Mouse (Mus musculus): ENCODE measurements around the gene Hspa4. TPM values are rescaled to one million over a fixed set of nuclear protein-coding genes. Genes with fewer than 3 reads are reported as not detected.

Hspa4 gene
- polyA plus RNA-seq (2012; rRNA removed): 44.7 and 64.8 TPM in 2 replicates

GRCm38 (mm10) chr11:53300330-53301166 is at the start of gene Hspa4:
Hspa4 (minus strand) TSS chr11:53300457.

GRCm38 (mm10) chr11:53324512-53324968 is 24.3 kb upstream of the Hspa4 start, which contains the start of gene Zcchc10:
Zcchc10 (plus strand) TSS chr11:53324679.

Other genes starting within 250 kb of the Hspa4 start
- 7.2 and 8.0 TPM in 2 replicates for gene Zcchc10, start 24.2 kb upstream of the Hspa4 start, polyA plus RNA-seq (2012; rRNA removed)
- 17.8 and 19.3 TPM in 2 replicates for gene Aff4, start 50.4 kb upstream of the Hspa4 start, polyA plus RNA-seq (2012; rRNA removed)
- not detected in 2 replicates for gene Leap2, start 122.7 kb upstream of the Hspa4 start, polyA plus RNA-seq (2012; rRNA removed)
- 505 and 545 TPM in 2 replicates for gene Uqcrq, start 130.4 kb upstream of the Hspa4 start, polyA plus RNA-seq (2012; rRNA removed)
- gene Gdf9, start 130.6 kb upstream of the Hspa4 start, polyA plus RNA-seq (2012; rRNA removed): 88.1 and 116 TPM in 2 replicates
- 0.35 and 0.66 TPM in 2 replicates for gene Gm10447, start 156.7 kb upstream of the Hspa4 start, polyA plus RNA-seq (2012; rRNA removed)
- gene Shroom1, start 156.7 kb upstream of the Hspa4 start, polyA plus RNA-seq (2012; rRNA removed): 6.0 and 7.2 TPM in 2 replicates
- not detected in 2 replicates for gene Gm9837, start 170.0 kb upstream of the Hspa4 start, polyA plus RNA-seq (2012; rRNA removed)
- not detected in 2 replicates for gene Gm9945, start 179.7 kb upstream of the Hspa4 start, polyA plus RNA-seq (2012; rRNA removed)
- gene Sowaha, start 179.8 kb upstream of the Hspa4 start, polyA plus RNA-seq (2012; rRNA removed): 1.5 and 1.8 TPM in 2 replicates
- gene Sept8, start 218.8 kb upstream of the Hspa4 start, polyA plus RNA-seq (2012; rRNA removed): 33.7 and 34.6 TPM in 2 replicates

Data from ovary, adult 2 months (tissue).